Mouse (Mus musculus) heart, embryonic 14.5 days (tissue): ENCODE data around the gene Gm14393. TPM values are rescaled to one million over a fixed set of nuclear protein-coding genes. Genes with fewer than 3 reads are reported as not detected.
"Not testable (repeated sequence)": the region's sequence is repeated elsewhere in the genome, so short reads cannot be mapped to it uniquely, and the experiment has no call there.

ENCODE experiments used
- ATAC-seq: fragments of 200-750 bp; cut with Nextera tagmentation; 2 replicates; pipeline ENCODE4 v1.8.0; 2017; ENCODE audit warnings: low read depth, moderate TSS enrichment; ENCODE audit not compliant: insufficient number of reproducible peaks, insufficient read depth, low FRiP score
- H3K27ac ChIP-seq, 2 experiments: fragments of 200-500 bp in 1 of 2; fragments of 300-500 bp in 1 of 2; sonication (generic) in 1 of 2; replicated peaks in 1 of 2; 2 replicates each; pipeline ENCODE4 v1.5.1; 2012 to 2014; ENCODE audit warnings: low read depth in 2 of 2, low read length in 2 of 2, control low read depth in 1 of 2, mild to moderate bottlenecking in 1 of 2, mixed read lengths in 1 of 2; ENCODE audit not compliant: control insufficient read depth in 1 of 2, insufficient read depth in 1 of 2
- H3K27me3 ChIP-seq: fragments of 300-500 bp; sonication (generic); 2 replicates; pipeline ENCODE4 v1.6.1; 2014; ENCODE audit warnings: mild to moderate bottlenecking, low read length, control low read depth; ENCODE audit not compliant: control insufficient read depth, insufficient read depth
- H3K36me3 ChIP-seq: fragments of 300-500 bp; sonication (generic); 2 replicates; pipeline ENCODE4 v1.6.1; 2014; ENCODE audit warnings: mild to moderate bottlenecking, control low read depth, low read length, mixed read lengths; ENCODE audit not compliant: control insufficient read depth, insufficient read depth
- H3K4me1 ChIP-seq, 2 experiments: fragments of 200-500 bp in 1 of 2; fragments of 300-500 bp in 1 of 2; sonication (generic) in 1 of 2; 2 replicates each; pipeline ENCODE4 v1.6.1; 2012 to 2014; ENCODE audit warnings: low read length in 2 of 2, control low read depth in 1 of 2, mixed read lengths in 1 of 2; ENCODE audit not compliant: control insufficient read depth in 2 of 2, insufficient read depth in 2 of 2
- H3K4me2 ChIP-seq: fragments of 300-500 bp; sonication (generic); 2 replicates; pipeline ENCODE4 v1.6.1; 2014; ENCODE audit warnings: mild to moderate bottlenecking, low read length
- H3K4me3 ChIP-seq, 2 experiments: fragments of 200-500 bp in 1 of 2; fragments of 300-500 bp in 1 of 2; sonication (generic) in 1 of 2; 2 replicates each; pipeline ENCODE4 v1.5.1; 2012 to 2014; ENCODE audit warnings: low read length in 2 of 2, mild to moderate bottlenecking in 2 of 2, control low read depth in 1 of 2, low read depth in 1 of 2, moderate library complexity in 1 of 2; ENCODE audit not compliant: control insufficient read depth in 1 of 2, insufficient read depth in 1 of 2
- H3K9ac ChIP-seq: fragments of 300-500 bp; sonication (generic); 2 replicates; pipeline ENCODE4 v1.6.1; 2014; ENCODE audit warnings: mild to moderate bottlenecking, low read length
- H3K9me3 ChIP-seq: fragments of 300-500 bp; sonication (generic); 2 replicates; pipeline ENCODE4 v1.6.1; 2016; ENCODE audit warnings: low read length, control low read depth; ENCODE audit not compliant: control insufficient read depth
- WGBS: fragments of 180-500 bp; shearing (Covaris S2); extraction: QIAGEN DNeasy Blood & Tissue Kit; methylation state at CpG from one replicate; pipeline ENCODE4 v1.1.7; 2014; 5-methylcytosine and 5-hydroxymethylcytosine counted together
- polyA plus RNA-seq: library from polyadenylated mRNA; unstranded; fragments of >200 nt; fragmentation: Nextera tagmentation; extraction: Ambion mirVana; gene quantifications from 2 replicates; pipeline ENCODE4 v1.2.1, GENCODE M21; 2014

The Gm14393 gene
- polyA plus RNA-seq, result 1.2 TPM in 1 of 2 replicates, not detected in the other

DNA sequence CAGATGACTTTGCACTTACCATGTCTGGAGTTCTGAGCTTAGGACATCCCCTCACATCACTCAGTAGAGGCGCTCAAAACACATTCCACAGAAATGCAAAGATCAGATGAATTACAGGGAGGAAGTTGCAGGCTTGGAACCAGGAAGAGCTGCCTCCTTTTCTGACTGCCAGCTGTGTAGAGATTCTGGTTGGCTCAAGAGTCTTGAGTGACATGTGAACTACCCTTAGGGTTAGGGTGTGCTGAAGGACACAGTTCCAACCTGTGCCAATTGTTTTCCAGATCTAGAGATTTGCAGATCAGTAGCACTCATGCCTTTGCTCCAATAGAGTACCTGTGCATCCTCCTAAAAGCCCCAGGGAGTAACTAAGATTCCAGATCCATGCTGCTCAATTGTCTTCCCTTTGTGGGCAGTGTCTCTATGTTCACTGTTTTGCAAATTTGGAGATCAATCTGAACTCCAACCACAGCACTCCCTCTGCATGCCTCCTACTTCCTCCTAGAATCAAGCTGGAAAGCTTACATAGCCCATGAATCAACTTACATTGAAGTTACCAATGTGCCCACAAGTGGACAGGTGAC lies at the start of gene Gm14393:
Gene Gm14393 (minus strand): TSS at position 101 of the 581 bp plus-strand sequence.
- H3K9ac ChIP-seq, H3K4me1 ChIP-seq: not testable (repeated sequence)
- WGBS, result 59% methylated on average over 1 of the region's 1 CpGs

DNA sequence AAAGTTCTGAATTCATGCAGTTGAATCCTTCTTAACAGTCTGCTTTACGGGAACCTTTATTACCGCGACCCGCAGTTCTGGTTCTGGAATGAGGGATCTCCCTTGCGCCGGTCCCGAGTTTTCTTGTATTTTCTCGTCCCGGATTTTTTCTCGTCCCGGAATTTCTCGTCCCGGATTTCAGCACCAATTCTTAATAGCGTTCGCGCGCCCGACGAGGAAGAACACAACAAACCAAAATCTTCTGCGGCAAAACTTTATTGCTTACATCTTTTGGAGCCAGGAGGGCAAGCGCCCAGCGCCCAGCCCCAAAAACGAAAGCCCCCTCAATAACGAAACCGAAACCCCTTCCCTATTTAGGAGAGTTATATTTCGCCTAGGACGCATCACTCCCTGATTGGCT lies 23.3 kb downstream of the Gm14393 start:
- not testable (repeated sequence) for H3K9ac ChIP-seq, H3K4me3 ChIP-seq, ATAC-seq, H3K4me1 ChIP-seq, H3K9me3 ChIP-seq, H3K27ac ChIP-seq, H3K27me3 ChIP-seq, H3K4me2 ChIP-seq, H3K36me3 ChIP-seq
- WGBS, result 87% methylated on average over 22 of the region's 27 CpGs

More for the DNA sequence above, at the start of gene Gm14393:
- ATAC-seq, H3K27me3 ChIP-seq, H3K4me2 ChIP-seq, H3K36me3 ChIP-seq, H3K27ac ChIP-seq, H3K4me3 ChIP-seq, H3K9me3 ChIP-seq: not testable (repeated sequence)

Other genes with a start within 250 kb of the Gm14393 start
- gene Gm14444, start 57.5 kb downstream of the Gm14393 start, polyA plus RNA-seq, result not detected in 2 replicates
- gene Gm14399, start 74.2 kb upstream of the Gm14393 start, polyA plus RNA-seq, result 7.3 TPM in 2 replicates
- gene Gm14443, start 108.1 kb upstream of the Gm14393 start, polyA plus RNA-seq, result 0.30 and 0.59 TPM in 2 replicates
- 6.9 and 10.8 TPM in 2 replicates for gene Gm14391, start 139.1 kb upstream of the Gm14393 start, polyA plus RNA-seq
- not detected in 2 replicates for gene Gm14440, start 207.3 kb upstream of the Gm14393 start, polyA plus RNA-seq